Mouse (Mus musculus): ENCODE measurements around the gene Sncg. TPM values are rescaled to one million over a fixed set of nuclear protein-coding genes. Genes with fewer than 3 reads are reported as not detected.

The Sncg gene
- polyA plus RNA-seq, 1 experiment from 2014 or later, result 3.2 TPM

GRCm38 (mm10) chr14:34397871-34398270, 23.3 kb upstream of the Sncg start:
- H3K9ac ChIP-seq, result no peak overlapping the region
- no peak overlapping the region for H3K4me3 ChIP-seq
- 83% methylated on average over 5 of the region's 5 CpGs for WGBS
- H3K4me1 ChIP-seq, result peaks cover 4% of the 10 kb centered on the region
- H3K9me3 ChIP-seq, result no peaks in the 10 kb centered on the region
- no peak overlapping the region for H3K4me2 ChIP-seq
- H3K27ac ChIP-seq (replicated peaks), result 0 out of 2 replicates have a peak overlapping the region, but pooled peaks have one; percentile 7
- H3K27me3 ChIP-seq (replicated peaks), result no peaks in the 10 kb centered on the region
- H3K36me3 ChIP-seq, result peaks cover 61% of the 10 kb centered on the region
- ATAC-seq (ENCODE audit: extremely low read depth, insufficient number of reproducible peaks, low FRiP score, low TSS enrichment), result no peak

- Histone ChIP-seq H3K27me3 (replicated peaks) (no peaks in the 10 kb centered on the region), H3K9ac (no peak overlapping the region), H3K36me3 (peaks cover 29% of the 10 kb centered on the region), H3K4me1 (no peaks in the 10 kb centered on the region), H3K27ac (replicated peaks) (no peak overlapping the region), H3K4me2 (no peak overlapping the region), H3K4me3 (no peak overlapping the region), H3K9me3 (no peaks in the 10 kb centered on the region)
- WGBS, result 61% methylated on average over 4 of the region's 4 CpGs
- no peak for ATAC-seq (ENCODE audit: extremely low read depth, insufficient number of reproducible peaks, low FRiP score, low TSS enrichment)
Observed at GRCm38 (mm10) chr14:34393295-34393694, 18.7 kb upstream of the Sncg start.

- H3K4me3 ChIP-seq, result no peak overlapping the region
- H3K4me2 ChIP-seq, result no peak overlapping the region
- H3K27me3 ChIP-seq (replicated peaks), result no peaks in the 10 kb centered on the region
- peaks cover 17% of the 10 kb centered on the region for H3K4me1 ChIP-seq
- no peak overlapping the region for H3K27ac ChIP-seq (replicated peaks)
- ATAC-seq (ENCODE audit: extremely low read depth, insufficient number of reproducible peaks, low FRiP score, low TSS enrichment), result no peak
- H3K9me3 ChIP-seq, result no peaks in the 10 kb centered on the region
- 82% methylated on average over 9 of the region's 9 CpGs for WGBS
- H3K36me3 ChIP-seq, result peaks cover 11% of the 10 kb centered on the region
- H3K9ac ChIP-seq, result no peak overlapping the region
Observed at GRCm38 (mm10) chr14:34382921-34383704, 8.5 kb upstream of the Sncg start.

GRCm38 (mm10) chr14:34378560-34379331, 4.2 kb upstream of the Sncg start:
- WGBS, result 30% methylated on average over 11 of the region's 11 CpGs
- peak; percentile 14; the same call in 1 of the 2 replicates for ATAC-seq (ENCODE audit: extremely low read depth, insufficient number of reproducible peaks, low FRiP score, low TSS enrichment)
- Histone ChIP-seq H3K9ac (peak overlapping the region; percentile 65), H3K27ac (replicated peaks) (peak overlapping the region; percentile 77), H3K4me2 (peak overlapping the region; percentile 64), H3K27me3 (replicated peaks) (no peaks in the 10 kb centered on the region), H3K4me1 (peaks cover 37% of the 10 kb centered on the region), H3K36me3 (peaks cover 11% of the 10 kb centered on the region), H3K9me3 (no peaks in the 10 kb centered on the region), H3K4me3 (peak overlapping the region; percentile 49)

GRCm38 (mm10) chr14:34377121-34377520, 2.5 kb upstream of the Sncg start:
- ATAC-seq (ENCODE audit: extremely low read depth, insufficient number of reproducible peaks, low FRiP score, low TSS enrichment), result no peak

GRCm38 (mm10) chr14:34375941-34376340, 1.4 kb upstream of the Sncg start:
- WGBS, result 66% methylated on average over 5 of the region's 5 CpGs
- H3K4me1 ChIP-seq, result peaks cover 41% of the 10 kb centered on the region
- no peak for ATAC-seq (ENCODE audit: extremely low read depth, insufficient number of reproducible peaks, low FRiP score, low TSS enrichment)
- no peaks in the 10 kb centered on the region for H3K27me3 ChIP-seq (replicated peaks)
- H3K27ac ChIP-seq (replicated peaks), result peak overlapping the region; percentile 77
- H3K9ac ChIP-seq, result peak overlapping the region; percentile 68
- no peaks in the 10 kb centered on the region for H3K36me3 ChIP-seq
- peak overlapping the region; percentile 49 for H3K4me3 ChIP-seq
- peak overlapping the region; percentile 64 for H3K4me2 ChIP-seq
- H3K9me3 ChIP-seq, result no peaks in the 10 kb centered on the region

More at GRCm38 (mm10) chr14:34377121-34377520, 2.5 kb upstream of the Sncg start:
- Histone ChIP-seq H3K27ac (replicated peaks) (peak overlapping the region; percentile 77), H3K4me1 (peaks cover 41% of the 10 kb centered on the region), H3K4me3 (peak overlapping the region; percentile 49), H3K36me3 (0 out of 2 replicates have a peak, but pooled peaks cover 4% of the 10 kb centered on the region), H3K27me3 (replicated peaks) (no peaks in the 10 kb centered on the region), H3K9me3 (no peaks in the 10 kb centered on the region), H3K4me2 (peak overlapping the region; percentile 64), H3K9ac (peak overlapping the region; percentile 68)
- WGBS, result 70% methylated on average over 4 of the region's 4 CpGs

GRCm38 (mm10) chr14:34375415-34375904, 871 bp upstream of the Sncg start, which contains the start of gene Mmrn2:
Gene Mmrn2 (plus strand): TSS chr14:34375465.
- Histone ChIP-seq H3K4me2 (peak within 1 kb of the TSS; percentile 64), H3K4me1 (peaks cover 41% of the 10 kb centered on the region), H3K9ac (peak within 1 kb of the TSS; percentile 68), H3K36me3 (no peaks in the 10 kb centered on the region), H3K27ac (replicated peaks) (peak within 1 kb of the TSS; percentile 77), H3K9me3 (no peaks in the 10 kb centered on the region), H3K27me3 (replicated peaks) (no peaks in the 10 kb centered on the region), H3K4me3 (peak within 1 kb of the TSS; percentile 49)
- no peak for ATAC-seq (ENCODE audit: extremely low read depth, insufficient number of reproducible peaks, low FRiP score, low TSS enrichment)
- 65% methylated on average over 13 of the region's 13 CpGs for WGBS

GRCm38 (mm10) chr14:34373581-34373980, 1.0 kb downstream of the Sncg start:
- Histone ChIP-seq H3K4me2 (no peak overlapping the region), H3K4me1 (peaks cover 29% of the 10 kb centered on the region), H3K9me3 (no peaks in the 10 kb centered on the region), H3K27me3 (replicated peaks) (no peaks in the 10 kb centered on the region), H3K27ac (replicated peaks) (no peak overlapping the region), H3K9ac (no peak overlapping the region), H3K4me3 (no peak overlapping the region), H3K36me3 (no peaks in the 10 kb centered on the region)
- 74% methylated on average over 6 of the region's 6 CpGs for whole genome bisulfite sequencing
- ATAC-seq (ENCODE audit: extremely low read depth, insufficient number of reproducible peaks, low FRiP score, low TSS enrichment), result no peak

GRCm38 (mm10) chr14:34372646-34373045, 1.9 kb downstream of the Sncg start:
- Histone ChIP-seq H3K9me3 (no peaks in the 10 kb centered on the region), H3K27me3 (replicated peaks) (no peaks in the 10 kb centered on the region), H3K4me1 (peaks cover 20% of the 10 kb centered on the region), H3K4me2 (no peak overlapping the region), H3K4me3 (no peak overlapping the region), H3K36me3 (no peaks in the 10 kb centered on the region), H3K27ac (replicated peaks) (no peak overlapping the region), H3K9ac (no peak overlapping the region)
- WGBS, result 78% methylated on average over 6 of the region's 6 CpGs
- ATAC-seq (ENCODE audit: extremely low read depth, insufficient number of reproducible peaks, low FRiP score, low TSS enrichment), result no peak

GRCm38 (mm10) chr14:34371763-34372162, 2.8 kb downstream of the Sncg start:
- Histone ChIP-seq H3K36me3 (no peaks in the 10 kb centered on the region), H3K4me2 (no peak overlapping the region), H3K4me1 (peaks cover 19% of the 10 kb centered on the region), H3K4me3 (no peak overlapping the region), H3K9ac (no peak overlapping the region), H3K27ac (replicated peaks) (no peak overlapping the region), H3K27me3 (replicated peaks) (no peaks in the 10 kb centered on the region), H3K9me3 (no peaks in the 10 kb centered on the region)
- no peak for ATAC-seq (ENCODE audit: extremely low read depth, insufficient number of reproducible peaks, low FRiP score, low TSS enrichment)
- WGBS, result 81% methylated on average over 2 of the region's 2 CpGs

- Histone ChIP-seq H3K27ac (replicated peaks) (no peak overlapping the region), H3K4me3 (no peak overlapping the region), H3K9ac (no peak overlapping the region), H3K4me2 (no peak overlapping the region), H3K4me1 (peaks cover 19% of the 10 kb centered on the region), H3K36me3 (no peaks in the 10 kb centered on the region), H3K9me3 (no peaks in the 10 kb centered on the region), H3K27me3 (replicated peaks) (no peaks in the 10 kb centered on the region)
- no peak for ATAC-seq (ENCODE audit: extremely low read depth, insufficient number of reproducible peaks, low FRiP score, low TSS enrichment)
- 74% methylated on average over 3 of the region's 3 CpGs for WGBS
Observed at GRCm38 (mm10) chr14:34370921-34371320, 3.7 kb downstream of the Sncg start.

All from heart, embryonic 13.5 days (tissue).